Mouse (Mus musculus) liver, embryonic 14.5 days (tissue): ENCODE results near the gene Sec24a.

ENCODE experiments used
- CTCF ChIP-seq: IDR thresholded peaks from 2 replicates; pipeline ENCODE4 v1.5.1; 2016; ENCODE audit warnings: antibody characterized with exemption, low read depth, control low read depth
- EP300 ChIP-seq: IDR thresholded peaks from 2 replicates; pipeline ENCODE4 v1.6.1; 2016; ENCODE audit warnings: antibody characterized with exemption, low read depth

DNA sequence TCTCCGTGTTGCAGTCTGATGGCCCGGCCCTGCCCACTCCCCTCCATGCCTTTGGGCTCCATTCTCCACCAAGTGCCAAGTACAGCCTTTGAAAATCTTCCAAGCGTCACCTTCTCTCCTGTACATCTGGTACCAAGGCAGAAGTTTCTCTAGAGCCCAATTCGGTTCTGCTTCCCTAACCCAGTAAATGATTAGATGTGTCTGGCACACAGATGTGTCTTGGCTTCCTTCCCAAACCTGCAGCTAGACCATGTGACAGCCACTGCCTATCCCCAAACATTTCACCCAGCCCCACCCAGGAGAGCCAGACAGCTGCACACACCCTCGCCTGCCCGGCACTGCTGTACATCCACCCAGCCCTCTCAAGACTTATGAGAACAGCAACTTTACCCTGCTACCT, 104.7 kb downstream of the Sec24a start:
- no peak for TF ChIP-seq EP300
- TF ChIP-seq CTCF, result no peak
